Mouse (Mus musculus) kidney, adult 2 months (tissue): ENCODE measurements around the gene Sfi1.
"Not testable (repeated sequence)": the region's sequence is repeated elsewhere in the genome, so short reads cannot be mapped to it uniquely, and the experiment has no call there.

Experiments used
- CTCF ChIP-seq: fragments of 200-500 bp; conservative IDR thresholded peaks from 2 replicates; pipeline ENCODE4 v1.5.1; 2011; ENCODE audit warnings: low read depth, mild to moderate bottlenecking, control low read depth, low read length, moderate library complexity, mixed read lengths; ENCODE audit not compliant: insufficient read depth, insufficient read length
- POLR2A ChIP-seq: fragments of 200-500 bp; IDR thresholded peaks from one replicate; pipeline ENCODE4 v1.6.1; 2011; ENCODE audit warnings: low read depth, low read length, control low read depth

DNA sequence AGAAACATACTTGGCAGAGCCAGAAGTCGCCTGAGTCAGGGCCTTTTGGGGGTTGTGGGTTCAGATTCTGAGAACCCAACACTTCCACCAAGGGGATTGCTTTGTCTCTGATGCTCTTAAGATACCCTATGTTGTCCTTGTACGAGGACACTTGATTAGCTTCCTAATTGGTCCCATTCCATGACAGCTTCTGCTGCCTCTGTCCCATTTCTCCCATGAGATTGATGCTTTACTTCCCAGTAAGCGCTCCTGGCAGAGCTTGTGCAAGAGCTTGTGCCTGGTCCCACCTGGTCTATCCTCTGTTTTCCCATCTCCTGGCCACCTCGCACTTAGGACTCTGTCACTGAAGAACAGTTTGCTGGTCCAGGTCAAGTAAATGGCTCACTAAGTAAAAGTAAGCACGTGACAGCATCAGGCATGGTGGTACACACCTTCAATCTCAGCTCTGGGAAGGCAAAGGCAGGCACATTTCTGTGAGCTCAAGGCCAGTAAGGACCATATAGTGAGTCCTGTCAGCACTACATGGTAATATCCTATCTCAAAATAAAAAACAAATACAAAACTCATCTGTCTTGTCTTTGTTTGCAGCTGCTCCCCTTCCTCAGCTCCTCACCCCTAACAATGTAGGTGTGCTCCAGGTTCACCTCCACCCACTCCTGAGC is 30.9 kb downstream of the Sfi1 start:
- TF ChIP-seq CTCF, POLR2A: not testable (repeated sequence)
